Mouse (Mus musculus) cerebellum, postnatal 14 days (tissue): Measurements from ENCODE around the gene Pak2.
"Not testable (repeated sequence)": the region's sequence is repeated elsewhere in the genome, so short reads cannot be mapped to it uniquely, and the experiment has no call there.

ENCODE experiments used
- DNase-seq, 2 experiments: peaks; one replicate each; pipeline ENCODE4 v3.0.0; 2021; ENCODE audit warnings: mixed read lengths in 2 of 2

Pak2 gene

GRCm38 (mm10) chr16:32078991-32079511 lies at the start of gene Pak2:
TSS of gene Pak2 (minus strand) at chr16:32079342.
- DNase-seq: peak; percentile 89 to 91

GRCm38 (mm10) chr16:32127046-32127445 lies 47.9 kb upstream of the Pak2 start:
- DNase-seq: no peak

DNA sequence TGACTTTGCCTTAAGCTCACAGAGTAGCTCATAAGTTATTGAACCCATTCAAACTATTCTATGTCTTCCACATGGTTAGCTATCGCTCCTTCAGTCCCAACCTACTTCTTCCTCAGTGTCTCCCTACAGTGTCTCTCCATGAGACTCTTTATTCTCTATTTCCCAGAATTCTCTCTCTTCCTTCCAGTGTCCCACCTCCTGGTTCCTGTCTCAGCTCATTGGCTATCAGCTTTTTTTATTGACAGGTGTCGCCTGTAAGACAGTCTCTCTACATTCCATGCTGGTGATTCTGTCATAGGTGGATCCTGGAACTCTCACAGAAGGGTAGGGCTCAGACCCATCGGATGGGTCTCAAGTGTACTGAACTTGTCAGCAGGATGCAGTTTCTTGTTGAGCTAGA lies 46.2 kb upstream of the Pak2 start:
- no peak for DNase-seq

DNA sequence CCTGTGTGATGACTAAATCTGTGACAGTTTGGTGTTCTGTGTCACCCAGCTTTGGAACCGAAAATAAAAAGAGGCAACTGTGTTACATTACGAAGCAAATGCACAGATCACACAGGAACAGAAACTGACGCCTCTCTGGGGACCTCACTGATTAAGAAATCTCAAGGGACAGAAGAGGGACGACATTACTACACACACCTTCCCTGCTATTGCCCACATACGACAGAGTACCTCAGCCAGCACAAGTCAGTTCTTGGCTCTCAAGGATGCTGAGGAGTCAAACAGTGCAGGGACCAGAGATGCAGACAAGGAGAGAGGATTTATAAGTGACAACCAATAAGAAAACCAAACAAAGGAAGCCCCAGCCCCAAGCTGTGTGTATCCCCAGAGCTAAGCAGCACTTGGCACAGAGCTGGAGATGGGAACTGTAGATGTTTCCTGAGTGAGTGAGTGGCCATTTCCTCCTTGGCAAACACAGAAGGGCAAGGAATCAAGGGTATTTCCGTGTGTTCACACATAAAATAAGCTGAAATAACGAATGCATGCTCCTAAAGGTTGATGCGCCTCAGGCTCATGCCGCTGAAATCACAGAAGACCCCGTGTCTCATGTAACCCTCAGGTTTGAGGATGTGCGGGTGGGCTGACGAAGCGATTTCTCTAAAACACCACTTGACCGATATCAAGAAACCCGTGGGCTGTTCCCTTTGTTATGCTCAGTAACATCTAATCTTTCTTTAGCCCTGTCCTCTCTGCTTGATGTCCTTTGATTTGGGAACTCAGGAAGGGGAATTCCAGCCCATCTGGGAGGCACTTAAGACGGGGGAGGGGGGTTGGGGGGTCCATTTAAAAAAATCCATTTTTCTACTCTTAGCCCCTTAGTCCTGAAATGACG lies 45.5 kb upstream of the Pak2 start:
- no peak for DNase-seq

- no peak for DNase-seq
Measured at GRCm38 (mm10) chr16:32124020-32124419, 44.9 kb upstream of the Pak2 start.

DNA sequence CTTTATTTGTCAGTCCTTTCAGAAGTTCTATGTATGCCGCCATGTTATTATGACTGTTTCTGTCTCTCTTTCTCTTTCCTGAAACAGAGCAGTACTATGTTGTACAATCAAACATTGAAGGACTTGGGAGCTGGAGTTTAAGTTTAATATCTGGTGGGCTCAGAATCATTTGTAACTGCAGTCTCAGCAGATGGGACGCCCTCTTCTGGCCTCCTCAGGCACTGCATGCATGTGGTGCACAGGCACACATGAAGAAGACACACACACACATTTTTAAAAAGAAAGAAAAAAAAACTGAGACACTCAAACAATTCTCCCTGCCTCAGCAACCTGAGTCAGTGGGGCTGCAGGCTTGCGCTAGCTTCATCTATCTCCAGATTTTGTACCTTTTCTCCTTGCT lies 41.3 kb upstream of the Pak2 start:
- DNase-seq: no peak

DNA sequence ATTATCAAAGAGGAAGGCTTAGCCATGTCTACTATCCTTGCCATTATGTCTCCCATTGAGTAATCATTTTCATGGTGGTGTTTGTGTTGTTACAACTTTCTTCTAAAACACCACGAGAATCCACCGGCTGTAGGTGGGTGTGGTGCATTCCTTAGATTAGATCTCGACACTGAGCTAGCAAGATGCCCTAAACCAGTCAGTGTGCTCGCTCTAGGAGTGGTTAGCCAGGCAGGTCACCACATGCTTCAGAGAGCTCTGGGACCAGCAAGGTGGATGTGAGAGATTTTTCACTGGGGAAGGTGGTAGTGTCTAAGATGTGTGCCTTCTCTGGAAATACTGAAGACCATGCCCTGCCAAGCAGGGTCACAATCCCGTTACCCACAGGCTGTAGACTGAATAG lies 37.0 kb upstream of the Pak2 start:
- DNase-seq: no peak

GRCm38 (mm10) chr16:32115781-32116180 lies 36.6 kb upstream of the Pak2 start:
- DNase-seq: no peak

- peak; percentile 92 for DNase-seq
Measured at GRCm38 (mm10) chr16:32114968-32115695, 36.0 kb upstream of the Pak2 start.

- DNase-seq: no peak
Measured at GRCm38 (mm10) chr16:32114406-32114805, 35.3 kb upstream of the Pak2 start.

GRCm38 (mm10) chr16:32113541-32114218 lies 34.5 kb upstream of the Pak2 start:
- DNase-seq: peak; percentile 35 to 58

DNA sequence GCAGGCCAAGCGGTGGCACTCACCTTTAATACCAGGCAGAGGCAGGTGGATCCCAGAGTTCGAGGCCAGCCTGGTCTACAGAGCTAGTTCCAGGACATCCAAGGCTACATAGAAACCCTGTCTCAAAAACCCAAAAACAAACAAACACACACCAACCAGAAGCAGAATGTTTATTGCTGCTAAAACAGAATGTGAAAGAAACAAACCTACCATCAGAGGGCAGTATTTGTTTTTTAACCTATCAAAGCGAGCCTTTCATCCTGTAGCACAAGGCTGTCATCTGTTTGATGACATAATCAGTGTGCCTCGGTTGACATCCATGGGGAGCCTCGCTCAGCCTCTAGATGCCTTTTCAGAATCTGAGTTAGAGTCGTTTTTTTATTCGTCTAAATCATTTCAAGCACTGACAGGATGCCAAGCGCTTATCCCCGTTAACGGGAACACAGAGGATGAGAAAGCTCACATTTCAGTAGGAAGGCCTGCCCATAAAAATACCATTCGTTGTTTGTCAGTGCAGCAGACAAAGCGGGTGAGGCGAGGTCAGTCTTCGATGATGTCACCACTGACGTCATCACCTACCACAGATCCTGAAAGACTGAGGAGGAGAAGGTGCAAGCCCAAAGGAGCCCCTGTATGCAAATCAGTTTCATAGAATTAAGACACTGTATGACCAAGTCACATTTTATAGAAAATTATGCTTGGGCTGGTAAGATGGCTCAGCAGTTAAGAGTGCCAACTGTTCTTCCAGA lies 32.0 kb upstream of the Pak2 start:
- DNase-seq: peak; percentile 13 to 27

DNA sequence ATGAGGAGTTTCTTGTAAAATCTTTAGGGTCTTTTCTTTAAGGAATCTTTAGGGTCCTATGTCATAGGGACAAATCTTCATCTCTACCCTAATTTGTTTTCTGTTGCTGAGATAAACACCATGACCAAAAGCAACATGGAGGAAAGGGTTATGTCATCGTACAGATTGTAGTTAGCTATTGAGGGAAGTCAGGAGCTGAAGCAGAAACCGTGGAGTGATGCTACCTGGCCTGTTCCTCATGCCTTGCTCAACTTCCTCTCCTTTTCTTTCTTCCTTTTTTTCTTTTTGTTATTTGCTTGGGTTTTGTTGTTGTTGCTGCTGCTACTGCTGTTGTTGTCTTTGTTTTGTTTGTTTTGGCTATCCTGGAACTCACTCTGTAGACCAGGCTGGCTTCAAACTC lies 29.4 kb upstream of the Pak2 start:
- no peak for DNase-seq

DNA sequence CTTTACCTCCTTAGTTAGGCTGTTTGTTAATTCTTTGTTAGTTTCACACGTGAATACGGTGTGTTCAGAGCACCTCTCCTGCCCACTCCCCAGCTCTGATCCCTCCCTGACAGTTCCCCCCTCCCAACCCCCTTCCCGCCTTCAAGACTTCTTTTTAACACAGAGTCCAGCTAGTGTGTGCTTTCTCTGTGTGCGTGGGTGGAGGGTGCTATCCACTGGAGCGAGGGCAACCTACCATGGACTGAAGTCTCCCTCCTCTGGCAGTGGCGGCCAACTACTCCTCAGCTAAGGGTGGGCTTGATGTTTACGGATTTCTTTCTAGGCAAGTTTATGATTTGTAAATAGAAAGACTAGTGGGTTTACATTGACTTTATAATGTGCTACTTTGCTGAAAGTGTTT lies 29.0 kb upstream of the Pak2 start:
- no peak for DNase-seq

DNA sequence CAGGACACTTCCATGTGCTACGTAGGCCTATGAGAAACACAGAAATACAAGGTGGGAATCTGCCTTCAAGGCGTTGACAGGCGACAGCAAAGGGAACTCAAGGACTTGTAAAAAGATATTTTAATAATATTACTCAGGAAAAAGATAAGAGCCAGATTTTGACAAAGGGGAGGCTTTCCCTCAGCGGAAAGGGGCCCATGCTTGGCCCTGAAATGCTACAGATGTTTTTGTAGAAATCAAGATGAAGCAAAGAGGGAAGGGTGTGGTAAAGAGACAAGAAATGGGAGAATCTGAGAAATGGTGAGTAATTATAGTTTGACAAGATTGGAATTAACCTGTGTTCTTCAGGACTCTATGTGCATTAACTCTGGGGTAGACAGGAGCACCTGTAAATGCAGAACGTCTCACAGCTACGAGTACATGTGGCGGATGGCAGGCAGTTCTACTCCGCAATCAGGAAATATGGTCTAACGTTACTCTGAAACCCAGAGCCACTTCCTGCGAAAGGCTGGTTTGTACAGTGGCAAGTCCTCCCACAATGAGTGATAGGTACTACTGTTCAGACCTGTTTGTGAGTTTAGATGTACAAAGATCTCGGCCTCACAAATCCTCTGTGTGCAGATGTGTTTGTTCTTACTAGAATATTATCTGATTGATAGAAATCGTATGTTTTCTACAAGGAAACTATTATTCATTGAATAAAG lies 28.4 kb upstream of the Pak2 start:
- no peak for DNase-seq

DNA sequence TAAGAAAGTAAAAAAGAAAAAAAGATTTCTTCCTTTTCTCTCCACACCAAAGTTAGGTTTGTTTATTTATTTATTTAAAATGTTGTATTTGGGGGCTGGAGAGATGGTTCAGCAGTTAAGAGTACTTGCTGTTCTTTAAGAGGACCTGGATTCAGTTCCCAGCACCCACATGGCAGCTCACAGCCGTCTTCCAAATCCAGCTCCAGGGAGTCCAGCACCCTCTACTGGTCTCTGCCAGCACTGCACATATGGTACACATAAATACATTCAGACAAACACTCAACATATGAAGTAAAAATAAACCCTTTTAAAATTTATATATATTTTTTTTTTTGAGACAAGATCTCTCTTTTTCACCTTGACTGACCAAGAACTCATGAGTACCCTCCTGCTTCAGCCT lies 26.6 kb upstream of the Pak2 start:
- no peak for DNase-seq

GRCm38 (mm10) chr16:32102295-32102694 lies 23.2 kb upstream of the Pak2 start:
- DNase-seq: no peak

DNA sequence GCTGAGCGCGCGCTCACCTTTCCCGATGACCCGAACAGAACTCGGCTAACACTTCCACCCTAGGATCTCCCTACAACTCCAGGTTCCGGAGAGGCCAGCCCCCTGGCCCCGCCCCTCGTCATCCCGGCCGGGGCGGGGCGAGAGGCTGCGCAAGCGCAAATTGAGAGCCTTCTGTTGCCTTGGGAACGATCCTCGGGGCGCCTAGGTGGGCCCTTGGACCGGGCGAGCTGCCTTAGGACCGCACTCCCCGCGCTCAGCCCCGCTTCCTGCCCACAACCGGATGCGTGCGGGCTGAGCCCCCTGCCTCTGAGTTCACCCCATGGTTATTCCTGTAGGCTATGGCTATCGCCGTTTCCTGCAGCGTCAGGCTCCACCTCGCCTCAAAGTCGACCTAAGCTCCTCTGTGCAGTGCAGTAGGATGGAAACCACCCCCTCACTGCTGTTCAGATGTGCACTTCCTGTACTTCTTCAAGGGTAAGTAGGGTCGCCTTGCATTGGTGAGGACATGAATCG lies 20.6 kb upstream of the Pak2 start, which contains the start of the genes Pigx and Cep19:
Pigx (minus strand) TSS at position 103 of the 513 bp plus-strand sequence.
Cep19 (plus strand) TSS at position 163 of the 513 bp plus-strand sequence.
- DNase-seq: peak; percentile 91 to 95

GRCm38 (mm10) chr16:32098897-32099637 lies 19.9 kb upstream of the Pak2 start:
- DNase-seq: peak in 1 of 2 experiments; percentile 26

DNA sequence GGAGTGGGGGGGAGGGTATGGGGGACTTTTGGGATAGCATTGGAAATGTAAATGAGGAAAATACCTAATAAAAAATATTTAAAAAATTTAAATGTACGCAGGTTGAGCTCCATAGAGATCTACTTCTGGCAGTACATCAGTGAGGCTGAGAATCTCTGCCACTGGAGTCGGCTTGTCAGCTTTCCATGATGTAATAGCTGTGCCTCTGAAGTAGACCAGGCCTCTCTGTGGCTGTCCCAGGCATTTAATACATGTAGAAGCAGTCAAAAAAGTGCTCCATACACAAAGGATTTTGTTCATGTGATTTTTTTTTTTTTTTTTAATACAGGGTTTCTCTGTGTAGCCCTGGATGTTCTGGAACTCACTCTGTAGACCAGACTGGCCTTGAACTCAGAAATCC lies 18.6 kb upstream of the Pak2 start:
- DNase-seq: not testable (repeated sequence)

- DNase-seq: no peak
Measured at GRCm38 (mm10) chr16:32091466-32091865, 12.3 kb upstream of the Pak2 start.
